Mouse (Mus musculus) spleen, adult 2 months (tissue): ENCODE measurements around the gene Jsrp1. TPM values are rescaled to one million over a fixed set of nuclear protein-coding genes. Genes with fewer than 3 reads are reported as not detected.
A peak's percentile ranks its signal among the peaks of the same experiment; 100 is the strongest.

Source experiments
- DNase-seq, 2 experiments: peaks; one replicate each; pipeline versions ENCODE4 v3.0.0 to v3.0.0-alpha.2; 2012 to 2021; ENCODE audit warnings: low spot score in 2 of 2, low read depth in 1 of 2
- H3K27ac ChIP-seq: fragments of 200-500 bp; 2 replicates; pipeline ENCODE4 v1.5.1; 2012; ENCODE audit warnings: low read length, inconsistent platforms; ENCODE audit not compliant: insufficient read depth
- H3K27me3 ChIP-seq: fragments of 200-500 bp; 2 replicates; pipeline ENCODE4 v1.6.1; 2012; ENCODE audit warnings: mild to moderate bottlenecking, moderate library complexity, low read length, inconsistent platforms; ENCODE audit not compliant: control insufficient read depth, insufficient read depth
- H3K36me3 ChIP-seq: fragments of 200-500 bp; 2 replicates; pipeline ENCODE4 v1.6.1; 2012; ENCODE audit warnings: mild to moderate bottlenecking, low read length, inconsistent platforms; ENCODE audit not compliant: control insufficient read depth, insufficient read depth
- H3K4me1 ChIP-seq: fragments of 200-500 bp; 2 replicates; pipeline ENCODE4 v1.6.1; 2011; ENCODE audit warnings: inconsistent platforms; ENCODE audit not compliant: control insufficient read depth, insufficient read depth, insufficient read length
- H3K4me3 ChIP-seq: fragments of 200-500 bp; 2 replicates; pipeline ENCODE4 v1.5.1; 2011; ENCODE audit warnings: mild to moderate bottlenecking, inconsistent platforms; ENCODE audit not compliant: insufficient read depth, insufficient read length; ENCODE audit errors: extremely low read depth
- CTCF ChIP-seq: fragments of 200-500 bp; IDR thresholded peaks from 2 replicates; pipeline ENCODE4 v1.5.1; 2011; ENCODE audit warnings: mild to moderate bottlenecking, inconsistent platforms; ENCODE audit not compliant: insufficient read depth, insufficient read length, insufficient replicate concordance; ENCODE audit errors: extremely low read depth
- POLR2A ChIP-seq: fragments of 200-500 bp; IDR thresholded peaks from 2 replicates; pipeline ENCODE4 v1.6.1; 2011; ENCODE audit warnings: low read depth, low read length, inconsistent platforms
- WGBS: fragments of 180-500 bp; shearing (Covaris S2); methylation state at CpG from one replicate; pipeline ENCODE4 v1.1.7; 2018; 5-methylcytosine and 5-hydroxymethylcytosine counted together
- polyA plus RNA-seq: library from polyadenylated mRNA; depleted of rRNA; stranded (reverse); fragments of >200 nt; gene quantifications from 2 replicates; pipeline ENCODE4 v1.2.3, GENCODE M21; 2012

Jsrp1 gene
- polyA plus RNA-seq, 1 experiment, result not detected

GRCm38 (mm10) chr10:80810084-80810483 lies 3.2 kb downstream of the Jsrp1 start:
- Histone ChIP-seq H3K36me3 (no peaks in the 10 kb centered on the region; the same call in 1 of the 2 replicates), H3K4me1 (peaks cover 10% of the 10 kb centered on the region), H3K4me3 (no peak overlapping the region), H3K27me3 (peaks cover 17% of the 10 kb centered on the region), H3K27ac (no peak overlapping the region)
- no peak for TF ChIP-seq CTCF
- no peak for TF ChIP-seq POLR2A
- DNase-seq, result no peak
- 33% methylated on average over 20 of the region's 20 CpGs for WGBS

- no peak overlapping the region for H3K4me3 ChIP-seq
- peaks cover 17% of the 10 kb centered on the region for H3K27me3 ChIP-seq
- peaks cover 10% of the 10 kb centered on the region for H3K4me1 ChIP-seq
- H3K36me3 ChIP-seq, result peaks cover 8% of the 10 kb centered on the region
- 14% methylated on average over 18 of the region's 18 CpGs for WGBS
- TF ChIP-seq CTCF, result no peak
- TF ChIP-seq POLR2A, result no peak
- DNase-seq, result no peak
- no peak overlapping the region for H3K27ac ChIP-seq
Observed at GRCm38 (mm10) chr10:80808985-80809632, 4.2 kb downstream of the Jsrp1 start.

GRCm38 (mm10) chr10:80808099-80808984 lies 5.0 kb downstream of the Jsrp1 start:
- 28% methylated on average over 40 of the region's 40 CpGs for WGBS
- TF ChIP-seq CTCF, result no peak
- TF ChIP-seq POLR2A, result no peak
- peaks cover 10% of the 10 kb centered on the region for H3K4me1 ChIP-seq
- DNase-seq, result no peak
- H3K27me3 ChIP-seq, result peaks cover 17% of the 10 kb centered on the region
- H3K27ac ChIP-seq, result no peak overlapping the region
- H3K4me3 ChIP-seq, result no peak overlapping the region
- peaks cover 16% of the 10 kb centered on the region for H3K36me3 ChIP-seq

GRCm38 (mm10) chr10:80807057-80807627 lies 6.2 kb downstream of the Jsrp1 start:
- Histone ChIP-seq H3K4me3 (peak overlapping the region; percentile 49), H3K36me3 (peaks cover 27% of the 10 kb centered on the region), H3K4me1 (peaks cover 10% of the 10 kb centered on the region), H3K27me3 (peaks cover 14% of the 10 kb centered on the region), H3K27ac (no peak overlapping the region)
- 2% methylated on average over 42 of the region's 58 CpGs for WGBS
- TF ChIP-seq POLR2A, result no peak
- peak in 1 of 2 experiments; percentile 55 for DNase-seq

- DNase-seq, result no peak
- Histone ChIP-seq H3K27me3 (peaks cover 14% of the 10 kb centered on the region), H3K36me3 (peaks cover 29% of the 10 kb centered on the region), H3K27ac (no peak overlapping the region), H3K4me1 (peaks cover 10% of the 10 kb centered on the region), H3K4me3 (peak overlapping the region; percentile 49; the same call in 1 of the 2 replicates)
- TF ChIP-seq CTCF (no peak), POLR2A (no peak)
- WGBS, result 67% methylated on average over 34 of the region's 34 CpGs
Observed at GRCm38 (mm10) chr10:80806341-80807056, 6.8 kb downstream of the Jsrp1 start.

- H3K27me3 ChIP-seq, result peaks cover 14% of the 10 kb centered on the region
- DNase-seq, result peak in 1 of 2 experiments; percentile 66
- H3K36me3 ChIP-seq, result peaks cover 33% of the 10 kb centered on the region
- peaks cover 10% of the 10 kb centered on the region for H3K4me1 ChIP-seq
- WGBS, result 11% methylated on average over 3 of the region's 3 CpGs
- no peak overlapping the region for H3K27ac ChIP-seq
- TF ChIP-seq CTCF (peak; percentile 64; the same call in 1 of the 2 replicates), POLR2A (no peak)
- no peak overlapping the region for H3K4me3 ChIP-seq
Observed at GRCm38 (mm10) chr10:80805925-80806324, 7.4 kb downstream of the Jsrp1 start.
